Mouse (Mus musculus) lung, postnatal 0 days (tissue): ENCODE results near the gene Gucy1a1. TPM values are rescaled to one million over a fixed set of nuclear protein-coding genes. Genes with fewer than 3 reads are reported as not detected.
A peak's percentile ranks its signal among the peaks of the same experiment; 100 is the strongest.

Source experiments
- ATAC-seq: fragments of 200-750 bp; cut with Nextera tagmentation; 2 replicates; pipeline ENCODE4 v1.8.0; 2017; ENCODE audit warnings: moderate library complexity
- DNase-seq: peaks from one replicate; pipeline ENCODE4 v3.0.0-alpha.2; 2016; ENCODE audit warnings: low spot score
- H3K27ac ChIP-seq: fragments of 300-500 bp; sonication (generic); 2 replicates; pipeline ENCODE4 v1.5.1; 2014; ENCODE audit warnings: antibody characterized with exemption, mild to moderate bottlenecking, low read length, mixed read lengths
- H3K27me3 ChIP-seq: fragments of 300-500 bp; sonication (generic); replicated peaks from 2 replicates; pipeline ENCODE4 v1.6.1; 2014; ENCODE audit warnings: low read length, mixed read lengths; ENCODE audit not compliant: insufficient read depth
- H3K36me3 ChIP-seq: fragments of 300-500 bp; sonication (generic); 2 replicates; pipeline ENCODE4 v1.6.1; 2014; ENCODE audit warnings: low read length, mixed read lengths; ENCODE audit not compliant: insufficient read depth
- H3K4me1 ChIP-seq: fragments of 300-500 bp; sonication (generic); 2 replicates; pipeline ENCODE4 v1.6.1; 2014; ENCODE audit warnings: antibody characterized with exemption, low read depth, low read length, mixed read lengths; ENCODE audit not compliant: insufficient read depth
- H3K4me2 ChIP-seq: fragments of 300-500 bp; sonication (generic); replicated peaks from 2 replicates; pipeline ENCODE4 v1.6.1; 2014; ENCODE audit warnings: low read depth, mild to moderate bottlenecking, low read length, moderate library complexity, mixed read lengths
- H3K4me3 ChIP-seq: fragments of 300-500 bp; sonication (generic); 2 replicates; pipeline ENCODE4 v1.5.1; 2014; ENCODE audit warnings: low read depth, low read length
- H3K9ac ChIP-seq: fragments of 300-500 bp; sonication (generic); replicated peaks from 2 replicates; pipeline ENCODE4 v1.6.1; 2014; ENCODE audit warnings: low read depth, mild to moderate bottlenecking
- H3K9me3 ChIP-seq: fragments of 300-500 bp; sonication (generic); 2 replicates; pipeline ENCODE4 v1.6.1; 2016; ENCODE audit warnings: low read length, mixed read lengths
- CTCF ChIP-seq: IDR thresholded peaks from 2 replicates; pipeline ENCODE4 v1.5.1; 2016; ENCODE audit warnings: antibody characterized with exemption, mild to moderate bottlenecking
- EP300 ChIP-seq: IDR thresholded peaks from 2 replicates; pipeline ENCODE4 v1.6.1; 2016; ENCODE audit warnings: antibody characterized with exemption, mild to moderate bottlenecking, control low read depth
- WGBS: fragments of 180-500 bp; shearing (Covaris S2); extraction: QIAGEN DNeasy Blood & Tissue Kit; methylation state at CpG from one replicate; pipeline ENCODE4 v1.1.7; 2014; 5-methylcytosine and 5-hydroxymethylcytosine counted together
- polyA plus RNA-seq: library from polyadenylated mRNA; unstranded; fragments of >200 nt; fragmentation: Nextera tagmentation; extraction: Ambion mirVana; gene quantifications from 2 replicates; pipeline ENCODE4 v1.2.1, GENCODE M21; 2015

The Gucy1a1 gene
- polyA plus RNA-seq, 1 experiment from 2014 or later = 101 TPM

- H3K4me2 ChIP-seq = no peak overlapping the region
- no peak overlapping the region for H3K9ac ChIP-seq
- peaks cover 3% of the 10 kb centered on the region; the same call in 1 of the 2 replicates for H3K4me1 ChIP-seq
- ATAC-seq = no peak
- H3K36me3 ChIP-seq = no peaks in the 10 kb centered on the region
- no peak for DNase-seq
- TF ChIP-seq CTCF (no peak), EP300 (no peak)
- no peaks in the 10 kb centered on the region for H3K27me3 ChIP-seq
- H3K4me3 ChIP-seq = no peak overlapping the region
- no peaks in the 10 kb centered on the region for H3K9me3 ChIP-seq
- no peak overlapping the region for H3K27ac ChIP-seq
These were observed 94.1 kb downstream of the Gucy1a1 start for GRCm38 (mm10) chr3:82051468-82051867.

- 0 out of 2 replicates have a peak, but pooled peaks cover 3% of the 10 kb centered on the region for H3K4me1 ChIP-seq
- ATAC-seq (no peak), DNase-seq (peak; percentile 63)
- no peaks in the 10 kb centered on the region for H3K27me3 ChIP-seq
- WGBS = 30% methylated on average over 7 of the region's 7 CpGs
- TF ChIP-seq EP300 = no peak
- TF ChIP-seq CTCF = no peak
- H3K36me3 ChIP-seq = no peaks in the 10 kb centered on the region
- H3K9ac ChIP-seq = no peak overlapping the region
- no peak overlapping the region for H3K4me3 ChIP-seq
- H3K27ac ChIP-seq = 0 out of 2 replicates have a peak overlapping the region, but pooled peaks have one; percentile 38
- H3K9me3 ChIP-seq = no peaks in the 10 kb centered on the region
- H3K4me2 ChIP-seq = no peak overlapping the region
These were observed 96.9 kb downstream of the Gucy1a1 start for GRCm38 (mm10) chr3:82048681-82049080.

- ATAC-seq (no peak), DNase-seq (no peak)
- TF ChIP-seq CTCF (no peak), EP300 (no peak)
- H3K9ac ChIP-seq = no peak overlapping the region
- H3K27ac ChIP-seq = no peak overlapping the region
- H3K36me3 ChIP-seq = no peaks in the 10 kb centered on the region
- peaks cover 6% of the 10 kb centered on the region; the same call in 1 of the 2 replicates for H3K4me1 ChIP-seq
- no peaks in the 10 kb centered on the region for H3K9me3 ChIP-seq
- no peaks in the 10 kb centered on the region for H3K27me3 ChIP-seq
- no peak overlapping the region for H3K4me2 ChIP-seq
- WGBS = 75% methylated on average over 4 of the region's 4 CpGs
- no peak overlapping the region for H3K4me3 ChIP-seq
These were observed 97.5 kb downstream of the Gucy1a1 start for GRCm38 (mm10) chr3:82048078-82048477.

- ATAC-seq (no peak), DNase-seq (peak; percentile 72)
- Histone ChIP-seq H3K4me3 (no peak overlapping the region), H3K9ac (no peak overlapping the region), H3K27me3 (no peaks in the 10 kb centered on the region), H3K4me1 (peaks cover 7% of the 10 kb centered on the region; the same call in 1 of the 2 replicates), H3K4me2 (no peak overlapping the region), H3K36me3 (no peaks in the 10 kb centered on the region), H3K27ac (no peak overlapping the region), H3K9me3 (no peaks in the 10 kb centered on the region)
- WGBS = 24% methylated on average over 8 of the region's 8 CpGs
- no peak for TF ChIP-seq EP300
- peak; percentile 79 for TF ChIP-seq CTCF
These were observed 98.4 kb downstream of the Gucy1a1 start for GRCm38 (mm10) chr3:82047100-82047753.

GRCm38 (mm10) chr3:82046087-82046486 is 99.5 kb downstream of the Gucy1a1 start:
- Histone ChIP-seq H3K27ac (0 out of 2 replicates have a peak overlapping the region, but pooled peaks have one; percentile 20), H3K4me3 (no peak overlapping the region), H3K9me3 (no peaks in the 10 kb centered on the region), H3K4me2 (no peak overlapping the region), H3K9ac (no peak overlapping the region), H3K27me3 (no peaks in the 10 kb centered on the region), H3K4me1 (peaks cover 7% of the 10 kb centered on the region; the same call in 1 of the 2 replicates), H3K36me3 (no peaks in the 10 kb centered on the region)
- no peak for ATAC-seq
- no peak for TF ChIP-seq EP300
- WGBS = 59% methylated on average over 8 of the region's 8 CpGs
- peak; percentile 24 for DNase-seq

GRCm38 (mm10) chr3:82044902-82045301 is 100.7 kb downstream of the Gucy1a1 start:
- no peaks in the 10 kb centered on the region for H3K9me3 ChIP-seq
- WGBS = 58% methylated on average over 5 of the region's 5 CpGs
- peak; percentile 77 for DNase-seq
- peaks cover 7% of the 10 kb centered on the region; the same call in 1 of the 2 replicates for H3K4me1 ChIP-seq
- H3K36me3 ChIP-seq = no peaks in the 10 kb centered on the region
- no peaks in the 10 kb centered on the region for H3K27me3 ChIP-seq
- TF ChIP-seq EP300 (peak; percentile 70), CTCF (no peak)
- H3K27ac ChIP-seq = peak overlapping the region; percentile 64
- no peak overlapping the region for H3K4me3 ChIP-seq
- ATAC-seq = peak; percentile 51; the same call in 1 of the 2 replicates
- H3K9ac ChIP-seq = no peak overlapping the region
- no peak overlapping the region for H3K4me2 ChIP-seq
